Mouse (Mus musculus) midbrain, embryonic 10.5 days (tissue): ENCODE data around the gene Prdm1. TPM values are rescaled to one million over a fixed set of nuclear protein-coding genes. Genes with fewer than 3 reads are reported as not detected.

Experiments used
- DNase-seq: peaks from one replicate; pipeline ENCODE4 v3.0.0-alpha.2; 2017; ENCODE audit warnings: low spot score
- H3K27ac ChIP-seq: fragments of 300-500 bp; sonication (generic); replicated peaks from 2 replicates; pipeline ENCODE4 v1.5.1; 2016; ENCODE audit warnings: mild to moderate bottlenecking
- H3K27me3 ChIP-seq: fragments of 300-500 bp; sonication (generic); 2 replicates; pipeline ENCODE4 v1.6.1; 2016; ENCODE audit warnings: low read depth, mild to moderate bottlenecking; ENCODE audit not compliant: poor library complexity, severe bottlenecking
- H3K36me3 ChIP-seq: fragments of 300-500 bp; sonication (generic); 2 replicates; pipeline ENCODE4 v1.6.1; 2016; ENCODE audit warnings: mild to moderate bottlenecking, moderate library complexity
- H3K4me1 ChIP-seq: fragments of 300-500 bp; sonication (generic); 2 replicates; pipeline ENCODE4 v1.6.1; 2016
- H3K4me3 ChIP-seq: fragments of 300-500 bp; sonication (generic); 2 replicates; pipeline ENCODE4 v1.5.1; 2016; ENCODE audit warnings: mild to moderate bottlenecking, moderate library complexity
- H3K9me3 ChIP-seq: fragments of 300-500 bp; sonication (generic); replicated peaks from 2 replicates; pipeline ENCODE4 v1.6.1; 2016; ENCODE audit warnings: mild to moderate bottlenecking
- WGBS: fragments of 180-500 bp; shearing (Covaris S2); methylation state at CpG from one replicate; pipeline ENCODE4 v1.1.7; 2016; 5-methylcytosine and 5-hydroxymethylcytosine counted together
- polyA plus RNA-seq: library from polyadenylated mRNA; unstranded; fragments of >200 nt; fragmentation: Nextera tagmentation; extraction: Ambion mirVana; gene quantifications from 2 replicates; pipeline ENCODE4 v1.2.1, GENCODE M21; 2016

Prdm1 gene
- polyA plus RNA-seq, 1 experiment from 2014 or later: 1.7 TPM

GRCm38 (mm10) chr10:44425013-44425412 is 103.3 kb downstream of the Prdm1 start:
- H3K4me3 ChIP-seq: no peak overlapping the region
- DNase-seq: no peak
- 83% methylated on average over 6 of the region's 6 CpGs for WGBS
- H3K36me3 ChIP-seq: no peaks in the 10 kb centered on the region
- peaks cover 7% of the 10 kb centered on the region for H3K4me1 ChIP-seq
- peaks cover 59% of the 10 kb centered on the region for H3K27me3 ChIP-seq
- no peak overlapping the region for H3K27ac ChIP-seq
- no peaks in the 10 kb centered on the region for H3K9me3 ChIP-seq

GRCm38 (mm10) chr10:44421896-44422295 is 106.4 kb downstream of the Prdm1 start:
- H3K36me3 ChIP-seq: no peaks in the 10 kb centered on the region
- DNase-seq: no peak
- H3K4me3 ChIP-seq: no peak overlapping the region
- no peaks in the 10 kb centered on the region for H3K9me3 ChIP-seq
- H3K4me1 ChIP-seq: no peaks in the 10 kb centered on the region
- WGBS: 67% methylated on average over 1 of the region's 1 CpGs
- H3K27ac ChIP-seq: no peak overlapping the region
- peaks cover 32% of the 10 kb centered on the region for H3K27me3 ChIP-seq

GRCm38 (mm10) chr10:44420211-44420610 is 108.1 kb downstream of the Prdm1 start:
- no peak for DNase-seq
- Histone ChIP-seq H3K27me3 (peaks cover 17% of the 10 kb centered on the region), H3K4me1 (no peaks in the 10 kb centered on the region), H3K27ac (no peak overlapping the region), H3K36me3 (no peaks in the 10 kb centered on the region), H3K9me3 (no peaks in the 10 kb centered on the region), H3K4me3 (no peak overlapping the region)
- WGBS: 81% methylated on average over 3 of the region's 3 CpGs

GRCm38 (mm10) chr10:44418901-44419300 is 109.4 kb downstream of the Prdm1 start:
- H3K27me3 ChIP-seq: peaks cover 9% of the 10 kb centered on the region
- no peak overlapping the region for H3K27ac ChIP-seq
- H3K9me3 ChIP-seq: no peaks in the 10 kb centered on the region
- 65% methylated on average over 2 of the region's 2 CpGs for WGBS
- no peaks in the 10 kb centered on the region for H3K36me3 ChIP-seq
- DNase-seq: no peak
- no peak overlapping the region for H3K4me3 ChIP-seq
- H3K4me1 ChIP-seq: no peaks in the 10 kb centered on the region

GRCm38 (mm10) chr10:44415576-44415975 is 112.7 kb downstream of the Prdm1 start:
- no peaks in the 10 kb centered on the region for H3K36me3 ChIP-seq
- H3K27me3 ChIP-seq: no peaks in the 10 kb centered on the region
- no peaks in the 10 kb centered on the region for H3K9me3 ChIP-seq
- 86% methylated on average over 3 of the region's 3 CpGs for WGBS
- H3K4me3 ChIP-seq: no peak overlapping the region
- no peak for DNase-seq
- H3K4me1 ChIP-seq: no peaks in the 10 kb centered on the region
- no peak overlapping the region for H3K27ac ChIP-seq

- no peak for DNase-seq
- Histone ChIP-seq H3K4me3 (no peak overlapping the region), H3K4me1 (peaks cover 4% of the 10 kb centered on the region; the same call in 1 of the 2 replicates), H3K27me3 (no peaks in the 10 kb centered on the region), H3K9me3 (no peaks in the 10 kb centered on the region), H3K36me3 (no peaks in the 10 kb centered on the region), H3K27ac (0 out of 2 replicates have a peak overlapping the region, but pooled peaks have one; percentile 9)
- 79% methylated on average over 11 of the region's 11 CpGs for WGBS
Measured at GRCm38 (mm10) chr10:44409958-44410357, 118.3 kb downstream of the Prdm1 start.

GRCm38 (mm10) chr10:44409054-44409453 is 119.2 kb downstream of the Prdm1 start:
- no peak overlapping the region for H3K4me3 ChIP-seq
- DNase-seq: no peak
- H3K36me3 ChIP-seq: no peaks in the 10 kb centered on the region
- H3K27ac ChIP-seq: no peak overlapping the region
- H3K27me3 ChIP-seq: no peaks in the 10 kb centered on the region
- H3K4me1 ChIP-seq: peaks cover 4% of the 10 kb centered on the region; the same call in 1 of the 2 replicates
- 85% methylated on average over 10 of the region's 10 CpGs for WGBS
- no peaks in the 10 kb centered on the region for H3K9me3 ChIP-seq

- Histone ChIP-seq H3K9me3 (no peaks in the 10 kb centered on the region), H3K27ac (no peak overlapping the region), H3K27me3 (no peaks in the 10 kb centered on the region), H3K4me1 (no peaks in the 10 kb centered on the region), H3K4me3 (no peak overlapping the region), H3K36me3 (no peaks in the 10 kb centered on the region)
- WGBS: 81% methylated on average over 7 of the region's 7 CpGs
- no peak for DNase-seq
Measured at GRCm38 (mm10) chr10:44403415-44403814, 124.9 kb downstream of the Prdm1 start.

GRCm38 (mm10) chr10:44401600-44401999 is 126.7 kb downstream of the Prdm1 start:
- DNase-seq: no peak
- Histone ChIP-seq H3K27me3 (no peaks in the 10 kb centered on the region), H3K9me3 (no peaks in the 10 kb centered on the region), H3K36me3 (no peaks in the 10 kb centered on the region), H3K27ac (no peak overlapping the region), H3K4me3 (no peak overlapping the region), H3K4me1 (no peaks in the 10 kb centered on the region)
- 89% methylated on average over 10 of the region's 10 CpGs for WGBS

GRCm38 (mm10) chr10:44400602-44401001 is 127.7 kb downstream of the Prdm1 start:
- H3K4me1 ChIP-seq: no peaks in the 10 kb centered on the region
- no peaks in the 10 kb centered on the region for H3K27me3 ChIP-seq
- no peaks in the 10 kb centered on the region for H3K36me3 ChIP-seq
- no peak overlapping the region for H3K27ac ChIP-seq
- no peak for DNase-seq
- H3K9me3 ChIP-seq: no peaks in the 10 kb centered on the region
- no peak overlapping the region for H3K4me3 ChIP-seq
- WGBS: 68% methylated on average over 13 of the region's 13 CpGs

- Histone ChIP-seq H3K4me1 (no peaks in the 10 kb centered on the region), H3K4me3 (no peak overlapping the region), H3K9me3 (no peaks in the 10 kb centered on the region), H3K27me3 (no peaks in the 10 kb centered on the region), H3K36me3 (no peaks in the 10 kb centered on the region), H3K27ac (no peak overlapping the region)
- 67% methylated on average over 3 of the region's 3 CpGs for WGBS
- DNase-seq: no peak
Measured at GRCm38 (mm10) chr10:44400119-44400518, 128.2 kb downstream of the Prdm1 start.

- Histone ChIP-seq H3K4me3 (no peak overlapping the region), H3K36me3 (no peaks in the 10 kb centered on the region), H3K9me3 (no peaks in the 10 kb centered on the region), H3K27ac (no peak overlapping the region), H3K27me3 (no peaks in the 10 kb centered on the region), H3K4me1 (0 out of 2 replicates have a peak, but pooled peaks cover 5% of the 10 kb centered on the region)
- no peak for DNase-seq
- 89% methylated on average over 8 of the region's 8 CpGs for WGBS
Measured at GRCm38 (mm10) chr10:44392855-44393254, 135.4 kb downstream of the Prdm1 start.

GRCm38 (mm10) chr10:44391509-44392290 is 136.6 kb downstream of the Prdm1 start:
- H3K27ac ChIP-seq: no peak overlapping the region
- H3K4me1 ChIP-seq: 0 out of 2 replicates have a peak, but pooled peaks cover 5% of the 10 kb centered on the region
- no peak for DNase-seq
- no peak overlapping the region for H3K4me3 ChIP-seq
- H3K9me3 ChIP-seq: no peaks in the 10 kb centered on the region
- H3K36me3 ChIP-seq: no peaks in the 10 kb centered on the region
- 42% methylated on average over 12 of the region's 12 CpGs for WGBS
- no peaks in the 10 kb centered on the region for H3K27me3 ChIP-seq
